Mouse (Mus musculus) ES-E14 (cell line): ENCODE measurements around the gene Pigt. TPM values are rescaled to one million over a fixed set of nuclear protein-coding genes. Genes with fewer than 3 reads are reported as not detected.

ENCODE experiments used
- DNase-seq: peaks from one replicate; pipeline ENCODE4 v3.0.0-alpha.2; 2013; ENCODE audit warnings: low read depth, low spot score
- H3K27ac ChIP-seq: 2 replicates; pipeline ENCODE4 v1.5.1; 2012; ENCODE audit warnings: low read depth, mild to moderate bottlenecking, low read length, moderate library complexity, mixed read lengths; ENCODE audit not compliant: poor library complexity, insufficient read depth, severe bottlenecking
- H3K36me3 ChIP-seq: 2 replicates; pipeline ENCODE4 v1.6.1; 2012; ENCODE audit warnings: mild to moderate bottlenecking, low read length, moderate library complexity, mixed read lengths; ENCODE audit not compliant: control insufficient read depth, poor library complexity, insufficient read depth, severe bottlenecking
- H3K4me1 ChIP-seq, 2 experiments: fragments of 150-350 bp in 1 of 2; sonication (generic) in 1 of 2; 2 replicates each; pipeline ENCODE4 v1.6.1; 2012; ENCODE audit warnings: low read length in 2 of 2, mild to moderate bottlenecking in 1 of 2, mixed read lengths in 1 of 2; ENCODE audit not compliant: control insufficient read depth in 2 of 2, insufficient read depth in 2 of 2, poor library complexity in 1 of 2
- H3K4me3 ChIP-seq, 2 experiments: fragments of 150-350 bp in 1 of 2; sonication (generic) in 1 of 2; 2 replicates each; pipeline ENCODE4 v1.5.1; 2012; ENCODE audit warnings: low read length in 2 of 2, low read depth in 1 of 2, mild to moderate bottlenecking in 1 of 2, mixed read lengths in 1 of 2; ENCODE audit not compliant: insufficient read depth in 1 of 2, poor library complexity in 1 of 2, severe bottlenecking in 1 of 2
- H3K9ac ChIP-seq: 2 replicates; pipeline ENCODE4 v1.6.1; 2012; ENCODE audit warnings: low read depth, mild to moderate bottlenecking, low read length, mixed read lengths; ENCODE audit not compliant: poor library complexity, insufficient read depth, severe bottlenecking
- H3K9me3 ChIP-seq: fragments of 150-350 bp; sonication (generic); 2 replicates; pipeline ENCODE4 v1.6.1; 2012; ENCODE audit warnings: low read depth, mild to moderate bottlenecking, low read length; ENCODE audit not compliant: control insufficient read depth, insufficient read depth
- CHD2 ChIP-seq: IDR thresholded peaks from 2 replicates; pipeline ENCODE4 v1.6.1; 2014; ENCODE audit warnings: mild to moderate bottlenecking, low read depth, low read length, inconsistent platforms
- HCFC1 ChIP-seq: IDR thresholded peaks from 2 replicates; pipeline ENCODE4 v1.6.1; 2012; ENCODE audit warnings: low read length, inconsistent platforms, borderline replicate concordance; ENCODE audit not compliant: insufficient read depth
- MAFK ChIP-seq: IDR thresholded peaks from 2 replicates; pipeline ENCODE4 v1.6.1; 2014; ENCODE audit warnings: mild to moderate bottlenecking, low read depth, low read length, inconsistent platforms; ENCODE audit not compliant: insufficient read depth
- ZC3H11A ChIP-seq: IDR thresholded peaks from 2 replicates; pipeline ENCODE4 v1.6.1; 2012; ENCODE audit warnings: low read depth, mild to moderate bottlenecking, inconsistent platforms, low read length, borderline replicate concordance
- ZNF384 ChIP-seq: IDR thresholded peaks from 2 replicates; pipeline ENCODE4 v1.6.1; 2012; ENCODE audit warnings: low read depth, low read length, inconsistent platforms
- in situ Hi-C, 2 experiments: fragments of 600-800 bp; cut with MboI; formaldehyde crosslinking; loops; one replicate each; pipeline ENCODE4 v1.15.1; 2025; ENCODE audit warnings: low sequenced_read_pairs in 2 of 2, inconsistent platforms in 1 of 2; ENCODE audit not compliant: unreplicated experiment in 2 of 2
- total RNA-seq: library from RNA; depleted of rRNA; stranded (reverse); fragments of 300-350 nt; gene quantifications from 2 replicates; pipeline ENCODE4 v1.2.3, GENCODE M21; 2012

The Pigt gene
- total RNA-seq, 1 experiment = 57.2 TPM

DNA sequence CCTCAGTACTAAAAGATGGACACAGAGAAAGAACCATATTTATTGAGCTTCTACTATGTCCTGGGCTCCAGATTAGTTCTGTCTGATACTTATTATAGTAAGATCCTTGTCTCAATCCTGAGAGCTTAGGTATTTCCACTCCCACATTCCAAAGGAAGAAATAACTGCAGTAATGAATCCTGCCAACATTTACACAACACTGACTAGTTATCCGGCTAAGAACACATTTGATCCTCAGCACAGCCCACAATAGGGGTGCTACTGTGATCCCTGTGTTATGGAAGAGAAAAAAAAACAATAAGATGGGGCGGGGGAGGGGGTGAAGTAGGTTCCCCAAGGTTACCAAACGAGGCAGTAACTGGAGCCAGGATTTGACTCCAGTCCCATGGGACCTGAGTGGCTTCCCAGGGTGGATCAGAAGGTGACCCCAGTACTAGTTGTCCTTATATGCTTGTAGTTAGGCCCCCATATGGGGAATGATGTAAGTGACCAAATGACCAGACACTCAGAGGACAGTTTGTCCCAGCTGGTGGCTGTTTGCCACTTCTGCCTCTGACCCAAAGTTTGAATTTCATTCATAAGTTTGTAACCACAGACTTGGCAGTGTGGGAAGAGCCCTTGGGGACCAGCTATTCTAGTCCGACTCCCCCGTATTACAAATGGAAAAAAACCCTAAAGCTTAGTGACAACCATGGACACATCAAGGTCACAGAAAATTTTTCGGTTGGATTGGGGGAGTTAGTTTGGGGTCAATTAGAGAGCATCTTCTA is 41.7 kb upstream of the Pigt start:
- TF ChIP-seq ZNF384 (peak; percentile 64), HCFC1 (no peak), MAFK (no peak), CHD2 (no peak), ZC3H11A (no peak)
- no peak for DNase-seq
- H3K27ac ChIP-seq = no peak overlapping the region
- H3K9me3 ChIP-seq = no peaks in the 10 kb centered on the region
- no peaks in the 10 kb centered on the region for H3K36me3 ChIP-seq
- in situ Hi-C loops = no loop called here
- H3K4me3 ChIP-seq = no peak overlapping the region
- H3K9ac ChIP-seq = no peak overlapping the region
- H3K4me1 ChIP-seq = peaks cover 10 to 38% of the 10 kb centered on the region in 2 experiments

DNA sequence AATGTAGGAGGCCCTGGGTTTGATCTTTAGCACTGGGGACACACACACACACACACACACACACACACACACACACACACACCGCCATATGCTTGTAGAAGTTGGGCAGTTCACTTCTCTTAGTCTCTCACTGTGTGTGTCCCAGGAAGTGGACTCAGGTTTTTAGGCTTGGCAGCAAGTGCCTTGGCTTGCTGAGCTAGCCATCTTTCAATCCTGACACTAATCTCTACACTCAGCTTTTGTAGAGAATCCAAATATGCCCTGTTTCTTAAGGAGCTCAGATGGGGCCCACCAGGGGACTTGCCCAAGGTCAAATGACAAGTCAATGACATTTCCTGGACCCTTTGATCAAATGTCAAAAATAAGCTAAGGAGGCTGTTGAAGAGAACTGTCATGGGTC is 40.9 kb upstream of the Pigt start:
- Histone ChIP-seq H3K4me1 (peaks cover 10 to 38% of the 10 kb centered on the region in 2 experiments), H3K4me3 (no peak overlapping the region), H3K27ac (no peak overlapping the region), H3K36me3 (no peaks in the 10 kb centered on the region), H3K9ac (no peak overlapping the region), H3K9me3 (no peaks in the 10 kb centered on the region)
- no peak for DNase-seq
- TF ChIP-seq ZC3H11A (no peak), MAFK (no peak), HCFC1 (no peak), CHD2 (no peak), ZNF384 (no peak)
- in situ Hi-C loops = no loop called here

DNA sequence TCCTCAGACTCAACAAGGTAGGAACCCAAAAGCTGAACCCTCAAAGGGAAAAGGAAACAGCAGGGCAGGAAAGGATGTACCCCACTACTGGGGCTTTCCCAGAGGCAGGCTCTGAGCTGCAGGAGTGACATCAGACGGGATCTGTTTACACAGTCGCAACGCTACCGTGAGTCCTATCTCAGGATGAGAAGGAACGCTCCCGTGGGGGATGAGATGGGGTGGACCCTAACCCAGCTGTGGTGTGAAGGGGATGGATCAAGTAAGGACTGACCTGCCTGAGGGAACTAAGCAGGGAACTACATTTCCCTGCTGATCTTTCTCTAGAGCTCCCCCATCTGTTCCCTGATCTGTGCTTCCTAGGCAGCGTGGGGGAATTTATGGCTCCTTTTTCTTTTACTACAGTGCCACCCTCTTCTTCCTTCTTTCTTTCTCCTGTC is 40.4 kb upstream of the Pigt start, which contains the start of gene Sys1:
Gene Sys1, plus strand, starts transcription at position 101 of the 437 bp plus-strand sequence.
- Histone ChIP-seq H3K4me3 (peak within 1 kb of the TSS; percentile 46 to 51; a peak in 2 of 4 replicates), H3K9me3 (no peaks in the 10 kb centered on the region), H3K4me1 (peaks cover 10 to 36% of the 10 kb centered on the region in 2 experiments), H3K27ac (no peak within 1 kb of the TSS), H3K9ac (peak within 1 kb of the TSS; percentile 46), H3K36me3 (no peaks in the 10 kb centered on the region)
- DNase-seq = no peak
- in situ Hi-C loops = no loop called here
- no peak for TF ChIP-seq CHD2
- TF ChIP-seq MAFK = no peak
- TF ChIP-seq ZNF384 = no peak
- TF ChIP-seq ZC3H11A = no peak
- no peak for TF ChIP-seq HCFC1

- Histone ChIP-seq H3K4me3 (no peak overlapping the region), H3K36me3 (no peaks in the 10 kb centered on the region), H3K9me3 (no peaks in the 10 kb centered on the region), H3K9ac (peak overlapping the region; percentile 26; the same call in 1 of the 2 replicates), H3K4me1 (peaks cover 10 to 29% of the 10 kb centered on the region in 2 experiments; a peak in 3 of 4 replicates), H3K27ac (no peak overlapping the region)
- TF ChIP-seq ZC3H11A (no peak), CHD2 (no peak), MAFK (no peak), HCFC1 (no peak), ZNF384 (no peak)
- DNase-seq = no peak
- in situ Hi-C loops = no loop called here
Measured at GRCm38 (mm10) chr2:164457942-164458341, 39.4 kb upstream of the Pigt start.

GRCm38 (mm10) chr2:164458535-164458934 is 38.8 kb upstream of the Pigt start:
- in situ Hi-C loops = no loop called here
- no peak for DNase-seq
- H3K9ac ChIP-seq = no peak overlapping the region
- peaks cover 8 to 24% of the 10 kb centered on the region in 2 experiments; a peak in 3 of 4 replicates for H3K4me1 ChIP-seq
- H3K27ac ChIP-seq = no peak overlapping the region
- H3K4me3 ChIP-seq = no peak overlapping the region
- no peaks in the 10 kb centered on the region for H3K9me3 ChIP-seq
- TF ChIP-seq ZNF384 (no peak), HCFC1 (no peak), MAFK (no peak), ZC3H11A (no peak), CHD2 (no peak)
- H3K36me3 ChIP-seq = no peaks in the 10 kb centered on the region; the same call in 1 of the 2 replicates
